Mouse (Mus musculus): ENCODE measurements around the gene Olfr715.

DNA sequence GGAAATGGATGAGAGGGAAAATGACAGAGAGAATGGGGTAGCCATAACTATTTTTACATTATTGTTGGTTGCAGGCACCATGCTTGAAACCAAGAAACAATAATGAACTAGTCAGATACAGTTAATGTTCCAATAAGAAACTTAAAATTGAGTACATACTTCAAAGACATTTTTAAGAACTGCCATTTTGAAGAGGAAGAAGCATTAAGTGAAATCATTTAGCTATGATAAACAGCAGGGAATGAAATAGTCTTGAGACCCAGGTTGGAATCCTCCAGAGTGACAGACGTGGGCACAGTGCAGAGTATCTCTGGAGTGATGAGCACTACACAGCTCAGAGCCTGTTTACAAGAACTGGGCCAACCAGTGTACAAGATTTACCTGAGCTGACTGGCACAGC is 38.0 kb downstream of the Olfr715 start, which contains the start of gene Olfr17:
- TF ChIP-seq ZC3H11A (IDR thresholded peaks at IDR 0.05; ENCODE audit: borderline replicate concordance, low read depth, low read length) (no peak), MAFK (IDR thresholded peaks at IDR 0.05; ENCODE audit: insufficient read depth, low read depth, low read length) (no peak), HCFC1 (IDR thresholded peaks at IDR 0.05; ENCODE audit: borderline replicate concordance, insufficient read depth, low read length) (no peak), ZNF384 (IDR thresholded peaks at IDR 0.05; ENCODE audit: low read depth, low read length) (no peak), CHD2 (IDR thresholded peaks at IDR 0.05; ENCODE audit: low read depth, low read length) (no peak)
